In genomic region chr9:42270081-42270480, GRCm38 (mm10) we compare ENCODE assay signal across 23 mouse cellular contexts. TPM values are rescaled to one million over a fixed set of nuclear protein-coding genes. Genes with fewer than 3 reads are reported as not detected.
DNase-seq lines count a peak whose midpoint lies in the region; ATAC-seq and TF ChIP-seq lines count a peak whose summit lies in the region.
"Had no signal": no experiment of that assay in that cellular context is flagged by ENCODE, and none has a peak within 500 bp of the region (broad histone marks: within the 10 kb centered on the region; RNA-seq: fewer than 3 reads in every experiment).

No protein-coding gene starts in this region.

- H3K9ac ChIP-seq in liver, adult 2 months (ENCODE audit: low read depth, low read length), result no peak overlapping the region
- no peak overlapping the region for H3K9ac ChIP-seq in liver, embryonic 11.5 days (ENCODE audit: low read depth, low read length)
- H3K9ac ChIP-seq: forebrain, embryonic 13.5 days; heart, embryonic 12.5 days; heart, embryonic 15.5 days; hindbrain, embryonic 14.5 days had no signal

- no peaks in the 10 kb centered on the region for H3K79me2 ChIP-seq in liver, adult 2 months (ENCODE audit: control insufficient read depth, insufficient read depth, low read length)

- H3K9me3 ChIP-seq in liver, embryonic 11.5 days (ENCODE audit: control insufficient read depth, low read length), result no peaks in the 10 kb centered on the region
- H3K9me3 ChIP-seq: forebrain, embryonic 10.5 days; forebrain, embryonic 13.5 days; heart, embryonic 12.5 days; heart, embryonic 15.5 days had no signal

- TF ChIP-seq CTCF in liver, adult 2 months (IDR thresholded peaks at IDR 0.05; ENCODE audit: low read depth, low read length), result no peak

- ATAC-seq in liver, embryonic 11.5 days (replicated peaks; ENCODE audit: low FRiP score), result no peak
- no peak for ATAC-seq in cerebellum, adult (ENCODE audit: insufficient number of reproducible peaks, low FRiP score, low TSS enrichment)
- ATAC-seq: activated CD4-positive, CD25-positive, alpha-beta regulatory T cell, adult 4 months; forebrain, embryonic 13.5 days; forebrain, embryonic 16.5 days; intestine, postnatal 0 days had no signal

- no peak overlapping the region for H3K4me2 ChIP-seq in liver, embryonic 11.5 days
- H3K4me2 ChIP-seq: forebrain, embryonic 13.5 days; heart, embryonic 12.5 days; heart, embryonic 15.5 days; hindbrain, embryonic 14.5 days had no signal

- peak overlapping the region; percentile 99 for H3K27ac ChIP-seq in liver, adult 2 months (replicated peaks; ENCODE audit: insufficient read depth, low read depth, low read length)
- no peak overlapping the region for H3K27ac ChIP-seq in liver, embryonic 11.5 days (ENCODE audit: low read depth, low read length)
- H3K27ac ChIP-seq in brown adipose tissue, adult 24 weeks (replicated peaks; ENCODE audit: low read depth, low read length), result peak overlapping the region; percentile 84
- H3K27ac ChIP-seq: forebrain, embryonic 10.5 days; forebrain, embryonic 13.5 days; heart, embryonic 15.5 days; hindbrain, embryonic 14.5 days had no signal

- peaks cover 3% of the 10 kb centered on the region; the same call in 1 of the 2 replicates for H3K36me3 ChIP-seq in liver, adult 2 months (ENCODE audit: control insufficient read depth, insufficient read depth, low read length)
- no peaks in the 10 kb centered on the region for H3K36me3 ChIP-seq in liver, embryonic 11.5 days (ENCODE audit: control insufficient read depth, insufficient read depth, low read length)
- H3K36me3 ChIP-seq: forebrain, embryonic 10.5 days; heart, embryonic 12.5 days; heart, embryonic 15.5 days had no signal

- no peaks in the 10 kb centered on the region for H3K27me3 ChIP-seq in liver, adult 2 months (ENCODE audit: control insufficient read depth, insufficient read depth, low read length)
- no peaks in the 10 kb centered on the region for H3K27me3 ChIP-seq in liver, embryonic 11.5 days (replicated peaks; ENCODE audit: control insufficient read depth, insufficient read depth, low read length)
- H3K27me3 ChIP-seq: forebrain, embryonic 13.5 days; heart, embryonic 12.5 days; heart, embryonic 15.5 days had no signal

- H3K4me3 ChIP-seq in liver, adult 2 months (ENCODE audit: insufficient read depth, low read depth, low read length), result no peak overlapping the region
- no peak overlapping the region for H3K4me3 ChIP-seq in liver, embryonic 11.5 days (ENCODE audit: low read depth, low read length)
- H3K4me3 ChIP-seq in brown adipose tissue, adult 24 weeks (ENCODE audit: insufficient read depth, low read depth, low read length), result no peak overlapping the region
- H3K4me3 ChIP-seq: forebrain, embryonic 10.5 days; forebrain, embryonic 13.5 days; heart, embryonic 12.5 days; heart, embryonic 15.5 days had no signal

- peak; percentile 61 to 89 for DNase-seq in adrenal gland, adult (ENCODE audit: inconsistent age in 2 of 2, low spot score in 1 of 2)
- DNase-seq in adrenal gland, postnatal 4 days (ENCODE audit: low spot score in 2 of 2), result no peak
- DNase-seq in liver, adult 2 months (ENCODE audit: extremely low read depth, low read depth, low spot score), result no peak
- no peak for DNase-seq in liver, embryonic 11.5 days (ENCODE audit: low spot score)
- DNase-seq: cerebellum, adult 18-20 months; cerebellum, adult 9-10 months; cerebellum, postnatal 14 days; gastrocnemius, postnatal 10 days; gastrocnemius, postnatal 36 days; heart, adult 18-20 months; heart, postnatal 10 days; heart, postnatal 36 days; kidney, adult 2 months had no signal

- 85% methylated on average over 5 of the region's 5 CpGs for WGBS in liver, adult 2 months
- WGBS in liver, embryonic 11.5 days, result 82% methylated on average over 5 of the region's 5 CpGs

- peaks cover 26% of the 10 kb centered on the region for H3K4me1 ChIP-seq in liver, adult 2 months (ENCODE audit: control insufficient read depth, insufficient read depth, low read length)
- H3K4me1 ChIP-seq in liver, embryonic 11.5 days (replicated peaks; ENCODE audit: control insufficient read depth, insufficient read depth, low read length), result 0 out of 2 replicates have a peak, but pooled peaks cover 2% of the 10 kb centered on the region
- peaks cover 16% of the 10 kb centered on the region; the same call in 1 of the 2 replicates for H3K4me1 ChIP-seq in brown adipose tissue, adult 24 weeks (ENCODE audit: control insufficient read depth, insufficient read depth, insufficient read length, low read length)
- H3K4me1 ChIP-seq: heart, embryonic 12.5 days; heart, embryonic 15.5 days had no signal

- TF ChIP-seq POLR2A in liver, adult 2 months (IDR thresholded peaks at IDR 0.05; ENCODE audit: extremely low read depth, insufficient read depth, low read length), result no peak

RNA-seq across cellular contexts. Expression of gene Sc5d, which starts 6.0 kb away (rescaled TPM):
- 10 to 100 TPM; 28.9 to 41.4 TPM for total RNA-seq in adrenal gland, postnatal 4 days (2021)
- total RNA-seq in liver, adult 2 months (2014; rRNA removed), result 532 and 536 TPM in 2 replicates
- 652 and 777 TPM in 2 replicates for polyA plus RNA-seq in liver, adult 2 months (2012; rRNA removed)
- 71.4 and 80.4 TPM in 2 replicates for polyA plus RNA-seq in liver, embryonic 11.5 days (2014; fragmentation: Nextera tagmentation; extraction: Ambion mirVana)
- polyA plus RNA-seq in brown adipose tissue, adult 24 weeks (2012; ENCODE audit: insufficient read depth, insufficient read length, missing spikeins), result 91.2 and 113 TPM in 2 replicates

Comparison
In these comparisons a context has a peak if more than half of its experiments do, and no peak if none do; other contexts are left out.
1. DNase-seq: peak in adrenal gland, adult (2 of 2); none in adrenal gland, postnatal 4 days (0 of 2), liver, adult 2 months (single experiment) and liver, embryonic 11.5 days (single experiment).